Mouse (Mus musculus) adipocyte (in vitro differentiated cells): ENCODE measurements at regions not wholly inside any gene's neighbourhood (a gene's known extent, or its start where the extent isn't known, plus 50 kb on each side); places are given as distances from the start of the nearest gene placed in this dataset.

Source experiments
- DNase-seq: peaks from one replicate; pipeline ENCODE4 v3.0.0-alpha.2; 2016; ENCODE audit warnings: low spot score

- no peak for DNase-seq
Measured at GRCm38 (mm10) chr10:107198460-107198859, 73.0 kb upstream of the Lin7a start.

GRCm38 (mm10) chr10:107201051-107201450, 70.4 kb upstream of the Lin7a start:
- no peak for DNase-seq

GRCm38 (mm10) chr10:107205085-107205717, 66.3 kb upstream of the Lin7a start:
- DNase-seq, result no peak

- no peak for DNase-seq
Measured at GRCm38 (mm10) chr10:107209927-107210326, 61.6 kb upstream of the Lin7a start.

GRCm38 (mm10) chr10:107213071-107213470, 58.4 kb upstream of the Lin7a start:
- peak; percentile 89 for DNase-seq

GRCm38 (mm10) chr10:107213541-107214340, 57.7 kb upstream of the Lin7a start:
- DNase-seq, result peak; percentile 94

GRCm38 (mm10) chr10:107214741-107215230, 56.7 kb upstream of the Lin7a start:
- DNase-seq, result peak; percentile 95

GRCm38 (mm10) chr10:107215611-107216520, 55.6 kb upstream of the Lin7a start:
- DNase-seq, result peak; percentile 96

- DNase-seq, result peak; percentile 93
Measured at GRCm38 (mm10) chr10:107216756-107217155, 54.7 kb upstream of the Lin7a start.

- DNase-seq, result peak; percentile 93
Measured at GRCm38 (mm10) chr10:107217376-107218235, 53.9 kb upstream of the Lin7a start.

- peak; percentile 95 for DNase-seq
Measured at GRCm38 (mm10) chr10:107218861-107219430, 52.5 kb upstream of the Lin7a start.

GRCm38 (mm10) chr10:107219621-107220370, 51.7 kb upstream of the Lin7a start:
- DNase-seq, result peak; percentile 94

GRCm38 (mm10) chr10:107220501-107220900, 51.0 kb upstream of the Lin7a start:
- peak; percentile 95 for DNase-seq

- DNase-seq, result peak; percentile 93
Measured at GRCm38 (mm10) chr10:107221151-107221650, 50.3 kb upstream of the Lin7a start.
